Mouse (Mus musculus) heart, embryonic 16.5 days (tissue): ENCODE measurements around the gene Phldb2. TPM values are rescaled to one million over a fixed set of nuclear protein-coding genes. Genes with fewer than 3 reads are reported as not detected.

Experiments
- ATAC-seq: fragments of 200-750 bp; cut with Nextera tagmentation; replicated peaks from 2 replicates; pipeline ENCODE4 v1.8.0; 2017; ENCODE audit warnings: moderate number of reproducible peaks; ENCODE audit not compliant: insufficient read depth, low FRiP score; ENCODE audit errors: extremely low read depth
- H3K27ac ChIP-seq: fragments of 300-500 bp; sonication (generic); 2 replicates; pipeline ENCODE4 v1.5.1; 2014; ENCODE audit warnings: mild to moderate bottlenecking, low read length, control low read depth, moderate library complexity
- H3K27me3 ChIP-seq: fragments of 300-500 bp; sonication (generic); 2 replicates; pipeline ENCODE4 v1.6.1; 2014; ENCODE audit warnings: low read length, mixed read lengths; ENCODE audit not compliant: control insufficient read depth, insufficient read depth
- H3K36me3 ChIP-seq: fragments of 300-500 bp; sonication (generic); 2 replicates; pipeline ENCODE4 v1.6.1; 2014; ENCODE audit not compliant: control insufficient read depth, insufficient read depth
- H3K4me1 ChIP-seq: fragments of 300-500 bp; sonication (generic); 2 replicates; pipeline ENCODE4 v1.6.1; 2014; ENCODE audit warnings: low read length, mixed read lengths; ENCODE audit not compliant: control insufficient read depth, insufficient read depth
- H3K4me2 ChIP-seq: fragments of 300-500 bp; sonication (generic); 2 replicates; pipeline ENCODE4 v1.6.1; 2014; ENCODE audit warnings: low read depth, mild to moderate bottlenecking, control low read depth, low read length
- H3K4me3 ChIP-seq: fragments of 300-500 bp; sonication (generic); 2 replicates; pipeline ENCODE4 v1.5.1; 2014; ENCODE audit warnings: mild to moderate bottlenecking, control low read depth, low read length
- H3K9ac ChIP-seq: fragments of 300-500 bp; sonication (generic); 2 replicates; pipeline ENCODE4 v1.6.1; 2014; ENCODE audit warnings: low read length, control low read depth
- H3K9me3 ChIP-seq: fragments of 300-500 bp; sonication (generic); replicated peaks from 2 replicates; pipeline ENCODE4 v1.6.1; 2016; ENCODE audit warnings: low read length; ENCODE audit not compliant: control insufficient read depth
- WGBS: fragments of 180-500 bp; shearing (Covaris S2); extraction: QIAGEN DNeasy Blood & Tissue Kit; methylation state at CpG from one replicate; pipeline ENCODE4 v1.1.7; 2014; 5-methylcytosine and 5-hydroxymethylcytosine counted together
- polyA plus RNA-seq: library from polyadenylated mRNA; unstranded; fragments of >200 nt; fragmentation: Nextera tagmentation; extraction: Ambion mirVana; gene quantifications from 2 replicates; pipeline ENCODE4 v1.2.1, GENCODE M21; 2015

The Phldb2 gene
- polyA plus RNA-seq, 1 experiment from 2014 or later = 38.3 TPM

GRCm38 (mm10) chr16:45714489-45715150, 238.8 kb downstream of the Phldb2 start:
- no peaks in the 10 kb centered on the region for H3K27me3 ChIP-seq
- WGBS = 72% methylated on average over 5 of the region's 5 CpGs

DNA sequence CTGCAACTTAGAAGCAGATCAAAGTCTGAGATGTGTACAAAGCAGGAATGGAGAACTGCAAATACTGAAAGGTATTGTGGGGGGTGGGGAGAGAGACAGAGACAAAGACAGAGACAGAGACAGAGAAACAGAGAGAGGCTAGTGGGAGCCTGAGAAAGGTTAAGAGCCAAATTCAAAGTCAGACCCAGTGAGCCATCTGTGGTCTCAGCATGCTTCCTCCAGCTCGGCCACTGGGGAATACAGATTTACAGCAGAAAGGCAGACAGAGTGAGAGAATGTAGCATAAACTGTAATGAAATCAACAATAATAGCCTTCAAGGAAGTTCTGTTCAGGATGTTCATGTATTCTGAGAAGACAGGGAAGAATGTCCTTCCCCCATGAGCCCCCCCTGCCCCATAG, 239.5 kb downstream of the Phldb2 start:
- no peak overlapping the region for H3K4me3 ChIP-seq
- H3K9ac ChIP-seq = no peak overlapping the region
- peaks cover 5% of the 10 kb centered on the region; the same call in 1 of the 2 replicates for H3K9me3 ChIP-seq
- WGBS = 65% methylated on average over 1 of the region's 1 CpGs
- H3K36me3 ChIP-seq = no peaks in the 10 kb centered on the region; the same call in 1 of the 2 replicates
- no peaks in the 10 kb centered on the region for H3K4me1 ChIP-seq
- no peak overlapping the region for H3K4me2 ChIP-seq
- no peaks in the 10 kb centered on the region for H3K27me3 ChIP-seq
- ATAC-seq = no peak
- no peak overlapping the region for H3K27ac ChIP-seq

More at GRCm38 (mm10) chr16:45714489-45715150, 238.8 kb downstream of the Phldb2 start:
- Histone ChIP-seq H3K4me2 (no peak overlapping the region), H3K4me1 (no peaks in the 10 kb centered on the region), H3K36me3 (no peaks in the 10 kb centered on the region; the same call in 1 of the 2 replicates), H3K9ac (no peak overlapping the region), H3K4me3 (no peak overlapping the region), H3K27ac (no peak overlapping the region), H3K9me3 (peaks cover 5% of the 10 kb centered on the region; the same call in 1 of the 2 replicates)
- ATAC-seq = no peak

- no peaks in the 10 kb centered on the region for H3K4me1 ChIP-seq
- no peaks in the 10 kb centered on the region; the same call in 1 of the 2 replicates for H3K36me3 ChIP-seq
- H3K4me2 ChIP-seq = no peak overlapping the region
- ATAC-seq = no peak
- peaks cover 5% of the 10 kb centered on the region; the same call in 1 of the 2 replicates for H3K9me3 ChIP-seq
- WGBS = 89% methylated on average over 5 of the region's 5 CpGs
- H3K9ac ChIP-seq = no peak overlapping the region
- no peak overlapping the region for H3K27ac ChIP-seq
- no peaks in the 10 kb centered on the region for H3K27me3 ChIP-seq
- H3K4me3 ChIP-seq = no peak overlapping the region
Measured at GRCm38 (mm10) chr16:45713261-45713660, 240.1 kb downstream of the Phldb2 start.

- Histone ChIP-seq H3K4me2 (no peak overlapping the region), H3K9ac (no peak overlapping the region), H3K27me3 (no peaks in the 10 kb centered on the region), H3K27ac (no peak overlapping the region), H3K4me1 (no peaks in the 10 kb centered on the region), H3K9me3 (peaks cover 5% of the 10 kb centered on the region; the same call in 1 of the 2 replicates), H3K4me3 (no peak overlapping the region), H3K36me3 (no peaks in the 10 kb centered on the region; the same call in 1 of the 2 replicates)
- no peak for ATAC-seq
- WGBS = 70% methylated on average over 7 of the region's 7 CpGs
Measured at GRCm38 (mm10) chr16:45711263-45711662, 242.1 kb downstream of the Phldb2 start.

DNA sequence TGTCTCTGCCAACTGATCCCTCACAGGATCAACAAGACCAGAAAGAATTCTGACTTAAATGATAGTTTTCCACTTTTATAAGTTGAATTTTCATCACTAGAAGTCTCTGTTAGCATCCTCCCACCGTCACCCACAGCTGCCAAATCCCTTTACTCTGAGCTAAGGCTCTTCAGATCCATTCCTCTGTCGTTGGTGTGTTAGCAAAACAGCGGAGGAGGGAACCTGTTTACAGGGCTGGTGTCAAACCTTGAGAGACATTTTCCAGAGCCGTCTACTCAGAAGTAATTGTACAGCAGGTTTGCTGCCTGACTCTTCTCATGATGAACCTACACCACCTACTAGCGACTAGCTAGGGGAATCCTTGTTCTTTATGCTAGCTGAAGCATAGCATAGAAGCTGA, 254.1 kb downstream of the Phldb2 start:
- WGBS = 53% methylated on average over 5 of the region's 5 CpGs
- Histone ChIP-seq H3K9me3 (no peaks in the 10 kb centered on the region), H3K36me3 (no peaks in the 10 kb centered on the region), H3K27ac (no peak overlapping the region), H3K4me2 (no peak overlapping the region), H3K27me3 (no peaks in the 10 kb centered on the region), H3K4me1 (no peaks in the 10 kb centered on the region), H3K9ac (no peak overlapping the region), H3K4me3 (no peak overlapping the region)
- no peak for ATAC-seq

DNA sequence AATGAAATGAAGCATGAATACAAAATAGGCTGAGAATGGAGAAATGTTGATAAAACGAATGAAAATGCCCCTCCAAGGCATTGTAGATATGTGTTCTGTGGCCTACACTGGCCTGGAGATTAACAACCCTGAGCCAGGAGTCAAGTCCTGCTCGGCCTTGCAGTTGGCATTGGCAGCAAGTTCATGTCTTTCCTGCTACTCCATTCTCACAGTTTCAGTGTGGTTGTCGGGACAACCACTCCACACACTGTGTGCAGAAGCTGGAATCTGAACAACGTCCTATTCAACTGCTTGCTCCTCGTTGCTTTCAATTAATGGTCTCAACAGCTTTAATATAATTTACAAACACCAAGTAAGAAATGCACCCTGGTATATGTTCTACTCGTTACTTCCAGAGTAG, 255.4 kb downstream of the Phldb2 start:
- Histone ChIP-seq H3K4me1 (no peaks in the 10 kb centered on the region), H3K27ac (no peak overlapping the region), H3K9me3 (no peaks in the 10 kb centered on the region), H3K27me3 (no peaks in the 10 kb centered on the region), H3K4me3 (no peak overlapping the region), H3K36me3 (no peaks in the 10 kb centered on the region), H3K9ac (no peak overlapping the region), H3K4me2 (no peak overlapping the region)
- 69% methylated on average over 6 of the region's 6 CpGs for WGBS
- ATAC-seq = no peak

Other genes starting within 250 kb of the Phldb2 start
- gene Tagln3, start 229.0 kb downstream of the Phldb2 start, polyA plus RNA-seq = 2.2 and 2.4 TPM in 2 replicates
- gene Abhd10, start 210.6 kb downstream of the Phldb2 start, polyA plus RNA-seq = 25.9 and 29.7 TPM in 2 replicates
- 0.69 and 0.92 TPM in 2 replicates for gene Plcxd2, start 56.6 kb upstream of the Phldb2 start, polyA plus RNA-seq
- gene Cd96, start 166.7 kb upstream of the Phldb2 start, polyA plus RNA-seq = 0.89 and 2.8 TPM in 2 replicates
- 1.7 and 5.3 TPM in 2 replicates for gene Gm4737, start 201.5 kb upstream of the Phldb2 start, polyA plus RNA-seq